Mouse (Mus musculus): ENCODE data around the gene Cd99l2. TPM values are rescaled to one million over a fixed set of nuclear protein-coding genes. Genes with fewer than 3 reads are reported as not detected.

The Cd99l2 gene
- polyA plus RNA-seq, 1 experiment = 56.6 TPM

GRCm38 (mm10) chrX:71406290-71406689, 86.4 kb downstream of the Cd99l2 start:
- Histone ChIP-seq H3K4me3 (ENCODE audit: insufficient read depth, low read length) (no peak overlapping the region), H3K4me1 (ENCODE audit: control insufficient read depth, insufficient read depth, low read length) (no peaks in the 10 kb centered on the region), H3K27ac (ENCODE audit: insufficient read depth, low read length) (no peak overlapping the region)
- no peak for TF ChIP-seq CTCF (IDR thresholded peaks at IDR 0.05; ENCODE audit: extremely low read depth, insufficient read depth, low read length)
- no peak for TF ChIP-seq POLR2A (IDR thresholded peaks at IDR 0.05; ENCODE audit: extremely low read depth, insufficient read depth, low read length)

- Histone ChIP-seq H3K4me1 (ENCODE audit: control insufficient read depth, insufficient read depth, low read length) (no peaks in the 10 kb centered on the region), H3K4me3 (ENCODE audit: insufficient read depth, low read length) (no peak overlapping the region), H3K27ac (ENCODE audit: insufficient read depth, low read length) (no peak overlapping the region)
- TF ChIP-seq CTCF (IDR thresholded peaks at IDR 0.05; ENCODE audit: extremely low read depth, insufficient read depth, low read length) (no peak), POLR2A (IDR thresholded peaks at IDR 0.05; ENCODE audit: extremely low read depth, insufficient read depth, low read length) (no peak)
These were observed 96.3 kb downstream of the Cd99l2 start for GRCm38 (mm10) chrX:71396326-71396725.

- no peak for TF ChIP-seq POLR2A (IDR thresholded peaks at IDR 0.05; ENCODE audit: extremely low read depth, insufficient read depth, low read length)
- TF ChIP-seq CTCF (IDR thresholded peaks at IDR 0.05; ENCODE audit: extremely low read depth, insufficient read depth, low read length) = peak; percentile 51; the same call in 1 of the 2 replicates
- H3K4me1 ChIP-seq (ENCODE audit: control insufficient read depth, insufficient read depth, low read length) = no peaks in the 10 kb centered on the region
- no peak overlapping the region for H3K4me3 ChIP-seq (ENCODE audit: insufficient read depth, low read length)
- no peak overlapping the region for H3K27ac ChIP-seq (ENCODE audit: insufficient read depth, low read length)
These were observed 111.1 kb downstream of the Cd99l2 start for GRCm38 (mm10) chrX:71381571-71381970.

GRCm38 (mm10) chrX:71378435-71378834, 114.2 kb downstream of the Cd99l2 start:
- TF ChIP-seq POLR2A (IDR thresholded peaks at IDR 0.05; ENCODE audit: extremely low read depth, insufficient read depth, low read length) (no peak), CTCF (IDR thresholded peaks at IDR 0.05; ENCODE audit: extremely low read depth, insufficient read depth, low read length) (no peak)
- Histone ChIP-seq H3K4me1 (ENCODE audit: control insufficient read depth, insufficient read depth, low read length) (no peaks in the 10 kb centered on the region; the same call in 1 of the 2 replicates), H3K4me3 (ENCODE audit: insufficient read depth, low read length) (no peak overlapping the region), H3K27ac (ENCODE audit: insufficient read depth, low read length) (no peak overlapping the region)

GRCm38 (mm10) chrX:71376781-71377180, 115.9 kb downstream of the Cd99l2 start:
- no peak for TF ChIP-seq POLR2A (IDR thresholded peaks at IDR 0.05; ENCODE audit: extremely low read depth, insufficient read depth, low read length)
- TF ChIP-seq CTCF (IDR thresholded peaks at IDR 0.05; ENCODE audit: extremely low read depth, insufficient read depth, low read length) = no peak

More at GRCm38 (mm10) chrX:71376781-71377180, 115.9 kb downstream of the Cd99l2 start:
- no peaks in the 10 kb centered on the region; the same call in 1 of the 2 replicates for H3K4me1 ChIP-seq (ENCODE audit: control insufficient read depth, insufficient read depth, low read length)
- no peak overlapping the region for H3K27ac ChIP-seq (ENCODE audit: insufficient read depth, low read length)
- no peak overlapping the region for H3K4me3 ChIP-seq (ENCODE audit: insufficient read depth, low read length)

Other genes with a start within 250 kb of the Cd99l2 start
- 24.1 and 29.7 TPM in 2 replicates for gene Mtmr1, start 128.1 kb downstream of the Cd99l2 start, polyA plus RNA-seq (2012; rRNA removed)
- 43.8 and 44.9 TPM in 2 replicates for gene Hmgb3, start 63.1 kb upstream of the Cd99l2 start, polyA plus RNA-seq (2012; rRNA removed)
- gene Gpr50, start 170.8 kb upstream of the Cd99l2 start, polyA plus RNA-seq (2012; rRNA removed) = 0.21 and 0.31 TPM in 2 replicates

Measured in cortical plate, adult 2 months (tissue).